Comparison of ENCODE assay signal across 8 mouse cellular contexts in the genomic region with DNA sequence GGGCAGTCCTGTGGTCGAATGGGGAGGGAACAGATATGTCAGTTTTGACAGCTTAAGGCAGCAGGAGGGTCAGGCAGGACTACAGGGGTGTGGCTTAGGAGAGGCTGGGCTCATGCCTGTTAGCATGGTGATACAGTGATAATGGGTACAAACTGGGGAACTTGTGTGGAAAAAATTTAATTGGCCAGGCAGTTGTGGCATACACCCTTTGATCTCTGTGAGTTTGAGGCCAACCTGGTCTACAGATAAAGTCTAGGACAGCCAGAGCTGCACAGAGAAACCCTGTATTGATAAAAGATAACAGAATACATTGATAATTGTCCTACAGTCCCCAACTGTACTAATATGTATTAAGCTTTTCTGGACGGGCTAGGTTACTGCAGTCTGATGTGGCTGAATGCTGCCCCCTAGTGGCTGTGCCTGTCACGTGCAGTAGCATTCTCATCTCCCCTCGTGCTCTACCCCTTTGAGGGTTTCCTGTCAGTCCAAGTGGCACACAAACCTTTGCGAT. TPM values are rescaled to one million over a fixed set of nuclear protein-coding genes. Genes with fewer than 3 reads are reported as not detected.
DNase-seq lines count a peak whose midpoint lies in the region; ATAC-seq and TF ChIP-seq lines count a peak whose summit lies in the region.

No protein-coding gene starts in this region.

- H3K4me3 ChIP-seq in G1E (ENCODE audit: low read depth, low read length) = no peak overlapping the region; the same call in 1 of the 2 replicates
- peak overlapping the region; percentile 34 for H3K4me3 ChIP-seq in megakaryocyte, embryonic 14.5 days (replicated peaks)

- ATAC-seq in G1E (ENCODE audit: extremely low read depth, insufficient number of reproducible peaks, low FRiP score, poor library complexity, severe bottlenecking) = peak; percentile 43

- H3K4me1 ChIP-seq in G1E (ENCODE audit: insufficient read depth, low read depth, low read length) = peaks cover 38% of the 10 kb centered on the region
- H3K4me1 ChIP-seq in megakaryocyte, embryonic 14.5 days = peaks cover 53% of the 10 kb centered on the region

- peak; percentile 96 for TF ChIP-seq CTCF in G1E (IDR thresholded peaks at IDR 0.05; ENCODE audit: low read depth, low read length)

- peak; percentile 74 for DNase-seq in gastrocnemius, adult 18-20 months (ENCODE audit: low spot score)
- DNase-seq in gastrocnemius, postnatal 25 days = no peak
- DNase-seq in G1E (ENCODE audit: low spot score) = peak; percentile 71
- DNase-seq in cerebellum, postnatal 14 days = peak; percentile 81 to 87
- DNase-seq in heart, postnatal 36 days = peak; percentile 63 to 75
- peak; percentile 50 to 67 for DNase-seq in layer of hippocampus, postnatal 14 days (ENCODE audit: low spot score in 2 of 2)
- peak; percentile 69 to 80 for DNase-seq in spleen, postnatal 14 days (ENCODE audit: low spot score in 2 of 2)

- H3K27me3 ChIP-seq in G1E (ENCODE audit: insufficient read depth, low read length) = peaks cover 38% of the 10 kb centered on the region
- peaks cover 19% of the 10 kb centered on the region for H3K27me3 ChIP-seq in megakaryocyte, embryonic 14.5 days (replicated peaks)

- H3K9me3 ChIP-seq in G1E (replicated peaks) = no peaks in the 10 kb centered on the region
- no peaks in the 10 kb centered on the region for H3K9me3 ChIP-seq in megakaryocyte, embryonic 14.5 days

- intact Hi-C loops in heart, postnatal 36 days (cut with DNase I) = loop anchor here (1.0 kb wide), 1 partner anchor 58 kb away; no protein-coding TSS in a partner anchor

- no peaks in the 10 kb centered on the region for H3K36me3 ChIP-seq in G1E (replicated peaks)
- H3K36me3 ChIP-seq in megakaryocyte, embryonic 14.5 days (replicated peaks; ENCODE audit: low read length) = no peaks in the 10 kb centered on the region

RNA-seq across cellular contexts. Expression of a gene that starts 8.5 kb away (rescaled TPM):
- total RNA-seq in gastrocnemius, adult 18-20 months (2021) = not detected
- total RNA-seq in gastrocnemius, postnatal 25 days (2021) = not detected
- not detected in 2 replicates for total RNA-seq in G1E (2014; fragmentation: Nextera tagmentation)
- total RNA-seq in G1E (2017) = 0.05 and 0.06 TPM in 2 replicates
- polyA plus RNA-seq in G1E (2012) = 0.02 TPM in 1 of 2 replicates, not detected in the other
- not detected for total RNA-seq in heart, postnatal 36 days (2021)
- total RNA-seq in layer of hippocampus, postnatal 14 days (2021) = under 1 TPM; 0.38 to 0.44 TPM
- 0.08 TPM in 1 of 2 replicates, not detected in the other for polyA plus RNA-seq in megakaryocyte, embryonic 14.5 days (2012; ENCODE audit: insufficient read depth, low replicate concordance)

RNA-seq across cellular contexts. Expression of a gene that starts 20.6 kb away (rescaled TPM):
- 100 to 1,000 TPM; 109 to 127 TPM for total RNA-seq in gastrocnemius, adult 18-20 months (2021)
- total RNA-seq in gastrocnemius, postnatal 25 days (2021) = 100 to 1,000 TPM; 114 to 125 TPM
- total RNA-seq in G1E (2014; fragmentation: Nextera tagmentation) = 34.0 and 51.2 TPM in 2 replicates
- total RNA-seq in G1E (2017) = 70.4 and 75.5 TPM in 2 replicates
- 295 and 345 TPM in 2 replicates for polyA plus RNA-seq in G1E (2012)
- 100 to 1,000 TPM; 129 to 145 TPM for total RNA-seq in heart, postnatal 36 days (2021)
- 100 to 1,000 TPM; 161 to 172 TPM for total RNA-seq in layer of hippocampus, postnatal 14 days (2021)
- 88.8 and 345 TPM in 2 replicates for polyA plus RNA-seq in megakaryocyte, embryonic 14.5 days (2012; ENCODE audit: insufficient read depth, low replicate concordance)

RNA-seq across cellular contexts. Expression of a gene that starts 25.1 kb away (rescaled TPM):
- 10 to 100 TPM; 12.4 to 12.6 TPM for total RNA-seq in gastrocnemius, adult 18-20 months (2021)
- total RNA-seq in gastrocnemius, postnatal 25 days (2021) = 10 to 100 TPM; 21.7 to 23.6 TPM
- total RNA-seq in G1E (2014; fragmentation: Nextera tagmentation) = 46.0 and 55.1 TPM in 2 replicates
- total RNA-seq in G1E (2017) = 18.0 and 22.1 TPM in 2 replicates
- 76.6 and 92.5 TPM in 2 replicates for polyA plus RNA-seq in G1E (2012)
- 10 to 100 TPM; 15.6 to 19.1 TPM for total RNA-seq in heart, postnatal 36 days (2021)
- 10 to 100 TPM; 71.2 to 71.4 TPM for total RNA-seq in layer of hippocampus, postnatal 14 days (2021)
- polyA plus RNA-seq in megakaryocyte, embryonic 14.5 days (2012; ENCODE audit: insufficient read depth, low replicate concordance) = 33.4 and 118 TPM in 2 replicates

RNA-seq across cellular contexts. Expression of a gene that starts 25.2 kb away (rescaled TPM):
- 10 to 100 TPM; 12.6 to 14.7 TPM for total RNA-seq in gastrocnemius, adult 18-20 months (2021)
- total RNA-seq in gastrocnemius, postnatal 25 days (2021) = 10 to 100 TPM; 19.0 to 22.3 TPM
- total RNA-seq in G1E (2014; fragmentation: Nextera tagmentation) (51.2 and 53.5 TPM in 2 replicates), G1E (2017) (282 and 373 TPM in 2 replicates)
- 226 and 269 TPM in 2 replicates for polyA plus RNA-seq in G1E (2012)
- 10 to 100 TPM; 19.6 to 25.4 TPM for total RNA-seq in heart, postnatal 36 days (2021)
- total RNA-seq in layer of hippocampus, postnatal 14 days (2021) = 10 to 100 TPM; 47.7 to 50.5 TPM
- 6.8 and 219 TPM in 2 replicates for polyA plus RNA-seq in megakaryocyte, embryonic 14.5 days (2012; ENCODE audit: insufficient read depth, low replicate concordance)

RNA-seq across cellular contexts. Expression of a gene that starts 36.3 kb away (rescaled TPM):
- 10 to 100 TPM in 1 of 2 experiments, 1 to 10 TPM in 1; 8.3 to 12.6 TPM for total RNA-seq in gastrocnemius, adult 18-20 months (2021)
- total RNA-seq in gastrocnemius, postnatal 25 days (2021) = 10 to 100 TPM; 13.3 to 15.5 TPM
- total RNA-seq in G1E (2014; fragmentation: Nextera tagmentation) (not detected in 2 replicates), G1E (2017) (0.05 and 0.06 TPM in 2 replicates)
- not detected in 2 replicates for polyA plus RNA-seq in G1E (2012)
- 1 to 10 TPM; 6.4 to 8.9 TPM for total RNA-seq in heart, postnatal 36 days (2021)
- 10 to 100 TPM; 32.6 to 35.5 TPM for total RNA-seq in layer of hippocampus, postnatal 14 days (2021)
- 0.04 TPM in 1 of 2 replicates, not detected in the other for polyA plus RNA-seq in megakaryocyte, embryonic 14.5 days (2012; ENCODE audit: insufficient read depth, low replicate concordance)
